Mouse (Mus musculus): ENCODE results near the gene Slc32a1.

The Slc32a1 gene

DNA sequence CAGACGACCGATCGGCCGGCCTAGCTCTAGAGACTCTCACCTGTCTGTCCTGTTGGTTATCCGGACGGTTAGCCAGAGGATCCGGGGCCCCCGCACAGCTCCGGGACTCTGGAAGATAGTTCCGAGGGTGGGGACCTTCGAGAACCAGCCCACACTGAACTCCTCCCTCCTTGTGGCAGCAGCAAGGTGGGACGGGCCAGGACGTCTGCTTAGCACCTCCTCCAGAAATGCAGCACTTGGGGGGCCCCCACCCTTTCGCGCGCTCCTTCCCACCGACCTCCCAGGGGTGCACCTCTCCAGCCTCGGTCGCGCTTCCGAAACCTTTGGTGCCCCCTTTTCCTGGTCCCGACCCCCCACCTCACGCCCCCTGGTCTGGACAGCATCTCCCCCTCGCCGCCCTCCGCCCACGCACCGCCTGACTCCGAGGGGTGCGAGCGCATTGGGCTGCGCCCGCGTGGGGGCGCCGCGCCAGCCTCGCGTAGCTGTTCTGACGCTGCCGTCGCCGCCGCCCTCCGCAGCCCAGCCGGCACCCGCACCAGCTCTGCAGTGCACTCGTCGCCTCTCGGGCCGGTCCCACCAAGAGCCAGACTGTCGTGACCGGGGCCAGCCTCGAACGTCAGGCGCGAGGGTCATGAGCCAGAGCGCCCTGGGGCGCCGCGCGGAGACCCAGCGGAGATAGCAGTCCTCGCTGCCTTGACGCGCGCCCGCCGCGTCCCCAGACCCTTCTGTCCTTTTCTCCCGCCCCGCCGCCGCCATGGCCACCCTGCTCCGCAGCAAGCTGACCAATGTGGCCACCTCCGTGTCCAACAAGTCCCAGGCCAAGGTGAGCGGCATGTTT lies at the start of gene Slc32a1:
Slc32a1 (plus strand) TSS at position 280 of the 838 bp plus-strand sequence.
- no peak for TF ChIP-seq GATA4 (IDR thresholded peaks at IDR 0.05; ENCODE audit: insufficient replicate concordance, low read length)

DNA sequence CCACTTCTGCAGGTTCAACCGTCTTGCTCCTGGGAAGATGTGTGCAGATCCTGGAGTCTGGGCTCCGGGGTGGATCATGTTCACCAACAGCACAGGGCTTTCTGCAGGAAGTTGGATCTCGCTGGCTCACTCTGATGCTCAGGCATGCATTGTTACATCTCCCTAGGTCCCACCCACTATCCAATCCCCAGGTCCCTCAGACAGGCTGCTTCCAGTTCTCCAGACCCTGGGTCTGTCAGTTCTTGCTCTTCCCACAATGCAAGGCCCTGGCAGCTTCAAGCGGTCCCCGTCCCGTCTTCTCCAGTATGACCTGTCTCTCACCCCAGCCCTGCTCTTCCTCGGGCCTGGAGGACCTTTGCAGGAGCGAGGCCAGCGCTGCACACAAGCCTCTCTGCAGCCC lies 49.8 kb upstream of the Slc32a1 start:
- TF ChIP-seq GATA4 (IDR thresholded peaks at IDR 0.05; ENCODE audit: insufficient replicate concordance, low read length), result no peak

DNA sequence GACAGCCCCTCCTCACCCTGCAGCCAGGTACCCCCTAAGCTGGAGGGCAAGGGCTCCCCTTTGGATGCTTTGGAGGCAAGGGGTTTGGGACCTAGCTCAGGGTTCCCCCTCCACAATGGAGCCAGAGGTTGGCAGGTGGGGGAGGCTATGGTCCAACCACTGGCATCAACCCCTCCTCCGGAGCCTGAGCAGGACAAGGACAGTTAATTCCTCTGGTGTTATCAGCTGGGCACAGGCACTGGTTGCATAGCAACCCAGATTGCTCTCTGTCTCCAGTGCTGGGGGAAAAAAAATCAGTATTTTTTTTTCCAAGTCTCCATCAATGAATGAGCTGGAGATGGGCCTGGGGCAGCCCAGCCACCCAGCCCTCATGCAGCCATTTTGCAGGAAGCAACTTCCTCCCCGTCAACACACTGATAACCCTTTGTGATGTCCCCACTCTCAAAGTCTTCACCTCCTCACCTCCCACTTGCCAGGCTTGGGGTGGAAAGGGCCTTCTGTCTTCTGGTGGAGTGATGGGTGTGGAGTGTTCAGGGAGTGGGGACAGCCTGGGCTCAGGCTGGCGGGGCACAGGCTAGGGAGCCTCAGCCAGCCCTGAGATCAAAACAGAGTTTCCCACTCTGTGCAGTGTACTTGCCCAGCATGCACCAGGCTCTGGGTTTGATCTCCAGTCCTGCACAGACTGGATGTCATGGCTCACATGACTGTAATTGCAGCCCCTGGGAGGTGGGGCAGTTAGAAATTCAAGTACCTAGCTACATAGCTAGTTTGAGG lies 49.0 kb upstream of the Slc32a1 start:
- TF ChIP-seq GATA4 (IDR thresholded peaks at IDR 0.05; ENCODE audit: insufficient replicate concordance, low read length), result no peak

DNA sequence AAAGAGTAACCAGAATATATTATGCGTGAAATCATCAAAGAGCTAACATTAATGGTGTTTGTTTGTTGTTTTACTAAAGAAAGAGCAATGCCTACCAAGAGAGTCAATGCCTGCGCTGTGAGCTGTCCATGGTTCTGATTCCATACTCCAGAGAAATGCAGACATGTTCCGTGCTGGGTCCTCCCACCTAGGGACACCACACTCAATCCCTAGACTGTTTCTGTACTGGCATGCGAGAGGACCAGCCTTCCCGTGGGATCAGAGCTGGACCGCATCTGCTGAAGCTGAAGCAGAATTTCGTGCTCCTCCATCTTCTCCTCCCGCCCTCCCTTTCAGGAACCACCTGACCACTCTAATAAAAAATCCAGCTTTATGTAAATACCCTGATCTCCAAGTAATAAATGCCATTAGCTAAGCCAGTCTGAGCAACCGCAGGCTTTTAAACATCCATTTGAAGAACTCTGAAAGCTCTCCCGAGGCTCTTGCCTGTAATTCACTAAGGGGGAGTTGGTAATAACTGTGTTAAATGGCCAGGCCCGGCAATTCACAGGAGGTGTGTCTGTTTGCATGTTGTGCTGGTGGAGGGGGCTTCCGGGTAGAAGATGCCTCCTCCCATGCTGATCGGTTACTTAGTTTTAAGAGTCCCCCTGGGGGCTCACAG lies 40.0 kb upstream of the Slc32a1 start:
- no peak for TF ChIP-seq GATA4 (IDR thresholded peaks at IDR 0.05; ENCODE audit: insufficient replicate concordance, low read length)

DNA sequence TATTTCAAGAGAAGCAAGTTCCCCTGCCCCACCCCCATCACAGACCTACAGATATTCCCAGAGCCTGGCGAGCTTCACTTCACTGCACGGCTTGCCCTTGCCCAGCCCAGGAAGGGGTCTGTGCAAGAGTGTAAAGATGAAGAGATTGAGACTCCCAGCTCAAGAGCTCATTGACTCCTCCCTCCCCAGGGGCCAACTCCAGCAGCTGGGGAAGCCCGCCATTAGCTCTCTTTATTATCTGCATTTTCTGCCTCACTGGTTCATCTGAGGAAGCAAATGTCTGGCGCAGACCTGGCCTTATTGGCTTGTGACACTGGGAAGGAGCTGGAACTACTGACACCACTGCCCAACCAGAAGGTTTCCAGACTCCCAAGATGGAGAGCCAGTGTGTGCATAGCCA lies 30.6 kb upstream of the Slc32a1 start:
- no peak for TF ChIP-seq GATA4 (IDR thresholded peaks at IDR 0.05; ENCODE audit: insufficient replicate concordance, low read length)

DNA sequence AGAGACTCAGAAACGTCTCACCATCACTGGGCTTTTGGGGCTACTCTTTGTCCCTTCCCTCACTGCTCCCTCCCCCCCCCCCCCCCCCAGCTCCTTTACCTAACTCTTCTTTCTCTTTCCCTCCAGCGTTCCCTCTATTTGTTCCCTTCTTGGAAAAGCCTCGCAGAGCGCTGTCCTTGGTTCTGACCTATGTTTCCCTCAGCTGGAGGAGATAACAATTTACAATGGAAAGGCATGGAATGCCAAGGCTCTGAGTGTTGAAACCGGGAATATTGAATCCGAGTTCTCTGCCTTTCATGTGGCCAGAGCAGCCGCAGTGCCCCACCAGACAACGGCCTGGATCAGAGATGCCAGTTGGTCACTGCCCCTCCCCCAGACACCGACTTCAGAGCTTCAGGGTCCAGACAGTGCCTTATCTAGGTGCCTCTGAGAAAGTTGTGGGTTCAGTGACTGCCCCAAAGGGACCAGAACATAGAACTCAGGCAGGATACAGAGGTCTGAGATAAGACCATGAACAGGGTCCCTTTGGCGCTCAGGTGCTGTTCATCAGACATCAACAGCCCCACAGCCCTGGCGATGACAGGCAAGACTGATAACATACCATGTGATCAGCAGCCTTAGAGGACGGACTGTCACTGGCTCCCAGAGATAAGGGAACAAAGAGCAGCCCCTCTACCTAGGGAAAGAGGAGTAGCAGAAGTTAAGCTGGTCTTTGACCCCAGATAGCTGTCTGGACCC lies 25.8 kb upstream of the Slc32a1 start:
- TF ChIP-seq GATA4 (IDR thresholded peaks at IDR 0.05; ENCODE audit: insufficient replicate concordance, low read length), result no peak

DNA sequence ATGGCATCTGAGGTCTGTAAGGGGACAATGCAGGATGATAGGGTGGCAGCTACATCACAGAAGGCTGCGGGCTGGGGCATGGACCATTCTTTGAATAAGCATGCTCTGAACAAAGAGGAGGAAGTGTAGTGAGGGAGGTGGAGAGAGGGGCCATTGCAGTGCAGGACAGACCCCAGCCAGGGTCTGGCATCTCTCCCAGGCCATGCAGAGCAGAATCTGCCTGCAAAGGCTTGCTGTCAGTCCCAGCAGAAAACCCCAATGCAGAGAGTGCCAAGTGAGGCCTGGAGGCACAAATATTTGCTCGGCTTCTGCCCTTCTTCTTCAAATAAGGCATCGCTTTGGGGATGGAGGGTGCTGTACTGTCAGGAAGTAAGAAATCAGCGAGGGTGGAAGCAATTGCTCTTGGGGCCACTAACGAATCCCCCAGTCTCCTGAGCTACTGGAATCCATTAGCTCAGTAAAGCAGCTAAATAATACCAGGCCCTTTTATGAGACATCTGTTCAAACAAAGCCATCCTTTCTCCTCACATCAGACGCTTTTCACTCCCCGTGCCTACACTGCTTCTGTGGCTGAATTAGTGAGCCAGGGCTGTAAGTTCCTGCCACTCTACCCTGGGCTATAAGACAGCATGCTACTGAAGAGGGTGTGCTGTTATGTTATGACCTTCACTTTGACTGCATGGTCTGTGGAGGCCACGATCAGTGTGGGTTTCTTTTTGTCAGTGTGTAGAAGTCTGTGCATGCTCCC lies 21.9 kb upstream of the Slc32a1 start:
- no peak for TF ChIP-seq GATA4 (IDR thresholded peaks at IDR 0.05; ENCODE audit: insufficient replicate concordance, low read length)

DNA sequence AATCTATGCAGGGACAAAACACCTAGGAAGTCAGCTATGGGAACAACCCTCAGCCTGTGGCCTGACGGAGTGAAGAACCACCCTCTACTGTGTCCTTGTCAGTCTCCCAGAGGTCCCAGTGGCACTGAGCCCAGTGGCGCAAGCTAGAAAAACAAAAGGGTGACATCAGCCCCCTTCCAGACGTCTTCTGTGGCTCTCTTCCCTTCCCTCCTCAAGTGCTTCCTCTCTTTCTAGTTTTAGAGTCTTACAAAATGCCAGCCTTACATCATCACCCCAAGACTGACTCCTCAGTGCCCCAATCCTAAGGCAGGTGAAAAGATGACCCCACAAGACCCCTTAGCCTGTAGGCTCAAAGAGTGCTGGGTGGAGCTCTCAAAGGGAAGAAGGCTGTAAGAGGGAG lies 20.1 kb upstream of the Slc32a1 start:
- TF ChIP-seq GATA4 (IDR thresholded peaks at IDR 0.05; ENCODE audit: insufficient replicate concordance, low read length), result no peak

DNA sequence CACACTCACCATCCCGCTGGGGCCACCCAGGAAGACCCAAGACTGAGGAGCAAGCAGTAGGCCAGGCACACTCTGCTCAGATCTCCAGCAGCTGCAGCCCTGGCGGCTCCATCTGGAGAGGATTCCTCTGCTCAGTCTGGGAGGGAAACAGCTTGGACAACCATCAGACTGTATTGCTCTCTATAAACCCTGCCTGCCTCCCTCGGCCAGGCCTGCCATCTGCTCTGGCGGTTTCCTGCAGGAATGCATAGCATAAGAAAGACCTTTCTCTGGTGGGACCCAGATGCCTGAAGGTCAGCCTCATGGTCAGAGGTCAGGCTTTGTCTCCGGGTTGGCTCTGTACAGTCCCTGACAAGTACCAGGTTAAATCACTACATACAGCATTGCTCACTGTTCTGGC lies 19.3 kb upstream of the Slc32a1 start:
- TF ChIP-seq GATA4 (IDR thresholded peaks at IDR 0.05; ENCODE audit: insufficient replicate concordance, low read length), result no peak

DNA sequence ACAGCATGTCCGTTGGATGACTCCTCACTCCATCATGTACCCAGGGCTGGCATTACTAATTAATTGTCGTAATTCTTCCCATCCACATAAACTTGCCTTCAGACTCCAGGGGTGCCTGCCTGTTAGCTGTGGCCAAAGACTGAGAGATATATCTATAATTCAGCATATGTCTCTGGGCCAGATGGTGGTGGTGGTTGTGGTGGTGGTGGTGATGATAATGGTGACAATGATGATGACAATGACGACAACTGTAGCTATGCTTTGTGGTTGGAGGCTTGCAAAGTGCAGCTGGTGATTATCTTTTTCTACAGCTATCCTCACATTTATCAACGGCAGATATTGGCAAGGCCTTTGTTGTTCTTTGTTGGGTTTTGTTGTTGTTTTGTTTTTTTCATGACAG lies 17.2 kb upstream of the Slc32a1 start:
- TF ChIP-seq GATA4 (IDR thresholded peaks at IDR 0.05; ENCODE audit: insufficient replicate concordance, low read length), result no peak

DNA sequence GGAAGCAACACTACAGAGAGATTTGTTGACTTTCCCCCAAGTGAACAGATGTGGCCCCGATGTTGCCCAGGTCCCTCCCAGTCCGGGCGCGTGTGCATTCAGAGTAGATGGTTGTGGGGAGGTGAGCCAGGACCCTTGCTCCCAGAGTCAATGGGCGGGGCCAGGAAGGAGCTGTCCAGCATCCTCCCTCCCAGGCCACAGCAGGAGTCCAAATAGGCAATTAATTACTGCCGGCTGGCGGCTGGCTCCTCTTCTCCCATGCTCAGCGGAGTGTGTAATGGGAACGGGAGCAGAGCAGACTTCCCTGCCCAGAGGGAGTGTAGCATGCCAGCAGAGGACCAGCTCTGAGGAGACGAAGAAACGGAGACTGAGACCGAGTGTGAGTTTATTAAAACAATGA lies 15.5 kb upstream of the Slc32a1 start:
- TF ChIP-seq GATA4 (IDR thresholded peaks at IDR 0.05; ENCODE audit: insufficient replicate concordance, low read length), result no peak

DNA sequence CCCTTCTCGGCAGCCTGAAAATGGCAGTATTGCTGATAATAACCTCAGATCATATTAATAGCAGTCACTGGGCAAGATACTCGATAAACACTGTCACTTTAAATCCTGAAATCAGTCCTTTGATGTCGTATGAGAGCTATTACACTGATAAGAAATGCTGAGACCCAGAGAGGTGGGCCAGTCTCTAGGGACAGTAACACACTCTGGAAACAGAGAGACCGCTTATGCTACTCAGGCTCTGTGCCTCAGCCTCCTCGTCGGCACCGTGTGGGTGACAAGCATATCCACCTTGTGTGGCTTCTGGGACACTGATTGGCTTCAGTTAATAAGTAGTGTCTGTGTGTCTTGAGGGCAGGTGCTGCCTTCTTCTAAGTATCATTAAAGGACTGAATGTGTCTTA lies 15.0 kb upstream of the Slc32a1 start:
- TF ChIP-seq GATA4 (IDR thresholded peaks at IDR 0.05; ENCODE audit: insufficient replicate concordance, low read length), result no peak

DNA sequence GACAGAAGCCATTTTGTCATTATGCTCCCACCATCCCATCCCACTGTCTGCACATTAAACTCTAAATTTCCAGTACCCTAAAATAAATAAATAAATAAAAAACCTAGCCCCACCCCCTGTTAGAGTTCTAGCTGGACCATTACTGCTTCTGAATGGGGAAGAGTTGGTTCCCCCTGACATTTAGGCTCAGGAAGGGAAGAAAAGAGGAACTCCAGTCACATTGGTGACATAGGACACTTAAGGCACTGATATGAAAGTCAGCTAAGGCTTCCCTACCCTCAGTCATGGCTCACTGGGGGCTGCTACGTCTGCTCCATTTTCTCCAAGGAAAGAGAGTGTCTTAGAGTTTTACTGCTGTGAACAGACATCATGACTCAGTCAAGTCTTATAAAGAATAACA lies 13.8 kb upstream of the Slc32a1 start:
- TF ChIP-seq GATA4 (IDR thresholded peaks at IDR 0.05; ENCODE audit: insufficient replicate concordance, low read length), result no peak

DNA sequence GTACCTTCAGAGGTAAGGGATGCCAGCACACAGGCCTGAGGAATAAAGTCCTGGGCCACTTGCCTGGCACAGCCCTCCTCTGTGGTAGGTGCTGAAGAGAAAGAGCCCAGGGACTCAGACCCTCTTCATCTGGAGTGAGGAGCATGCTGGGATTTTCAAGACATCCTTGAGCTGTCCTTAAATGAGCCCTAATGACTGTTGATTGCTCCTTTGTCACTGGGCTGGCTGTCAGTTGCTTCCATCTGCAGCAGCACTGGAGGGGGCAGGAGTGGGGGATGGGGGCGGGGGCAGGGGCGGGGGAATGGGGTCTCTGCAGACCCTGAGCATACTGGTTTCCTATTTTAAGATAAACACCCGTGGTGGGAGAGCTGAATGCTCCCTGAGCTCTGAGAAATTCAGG lies 10.1 kb upstream of the Slc32a1 start:
- TF ChIP-seq GATA4 (IDR thresholded peaks at IDR 0.05; ENCODE audit: insufficient replicate concordance, low read length), result no peak
